Mouse (Mus musculus) ES-E14 (cell line): ENCODE measurements at regions not wholly inside any gene's neighbourhood (a gene's known extent, or its start where the extent isn't known, plus 50 kb on each side); places are given as distances from the start of the nearest gene placed in this dataset.

Source experiments
- DNase-seq: peaks from one replicate; pipeline ENCODE4 v3.0.0-alpha.2; 2013; ENCODE audit warnings: low read depth, low spot score
- H3K27ac ChIP-seq: 2 replicates; pipeline ENCODE4 v1.5.1; 2012; ENCODE audit warnings: low read depth, mild to moderate bottlenecking, low read length, moderate library complexity, mixed read lengths; ENCODE audit not compliant: poor library complexity, insufficient read depth, severe bottlenecking
- H3K36me3 ChIP-seq: 2 replicates; pipeline ENCODE4 v1.6.1; 2012; ENCODE audit warnings: mild to moderate bottlenecking, low read length, moderate library complexity, mixed read lengths; ENCODE audit not compliant: control insufficient read depth, poor library complexity, insufficient read depth, severe bottlenecking
- H3K4me1 ChIP-seq, 2 experiments: fragments of 150-350 bp in 1 of 2; sonication (generic) in 1 of 2; 2 replicates each; pipeline ENCODE4 v1.6.1; 2012; ENCODE audit warnings: low read length in 2 of 2, mild to moderate bottlenecking in 1 of 2, mixed read lengths in 1 of 2; ENCODE audit not compliant: control insufficient read depth in 2 of 2, insufficient read depth in 2 of 2, poor library complexity in 1 of 2
- H3K4me3 ChIP-seq, 2 experiments: fragments of 150-350 bp in 1 of 2; sonication (generic) in 1 of 2; 2 replicates each; pipeline ENCODE4 v1.5.1; 2012; ENCODE audit warnings: low read length in 2 of 2, low read depth in 1 of 2, mild to moderate bottlenecking in 1 of 2, mixed read lengths in 1 of 2; ENCODE audit not compliant: insufficient read depth in 1 of 2, poor library complexity in 1 of 2, severe bottlenecking in 1 of 2
- H3K9ac ChIP-seq: 2 replicates; pipeline ENCODE4 v1.6.1; 2012; ENCODE audit warnings: low read depth, mild to moderate bottlenecking, low read length, mixed read lengths; ENCODE audit not compliant: poor library complexity, insufficient read depth, severe bottlenecking
- H3K9me3 ChIP-seq: fragments of 150-350 bp; sonication (generic); 2 replicates; pipeline ENCODE4 v1.6.1; 2012; ENCODE audit warnings: low read depth, mild to moderate bottlenecking, low read length; ENCODE audit not compliant: control insufficient read depth, insufficient read depth
- CHD2 ChIP-seq: IDR thresholded peaks from 2 replicates; pipeline ENCODE4 v1.6.1; 2014; ENCODE audit warnings: mild to moderate bottlenecking, low read depth, low read length, inconsistent platforms
- HCFC1 ChIP-seq: IDR thresholded peaks from 2 replicates; pipeline ENCODE4 v1.6.1; 2012; ENCODE audit warnings: low read length, inconsistent platforms, borderline replicate concordance; ENCODE audit not compliant: insufficient read depth
- MAFK ChIP-seq: IDR thresholded peaks from 2 replicates; pipeline ENCODE4 v1.6.1; 2014; ENCODE audit warnings: mild to moderate bottlenecking, low read depth, low read length, inconsistent platforms; ENCODE audit not compliant: insufficient read depth
- ZC3H11A ChIP-seq: IDR thresholded peaks from 2 replicates; pipeline ENCODE4 v1.6.1; 2012; ENCODE audit warnings: low read depth, mild to moderate bottlenecking, inconsistent platforms, low read length, borderline replicate concordance
- ZNF384 ChIP-seq: IDR thresholded peaks from 2 replicates; pipeline ENCODE4 v1.6.1; 2012; ENCODE audit warnings: low read depth, low read length, inconsistent platforms
- in situ Hi-C, 2 experiments: fragments of 600-800 bp; cut with MboI; formaldehyde crosslinking; loops; one replicate each; pipeline ENCODE4 v1.15.1; 2025; ENCODE audit warnings: low sequenced_read_pairs in 2 of 2, inconsistent platforms in 1 of 2; ENCODE audit not compliant: unreplicated experiment in 2 of 2

GRCm38 (mm10) chr11:24473368-24474010, 395.6 kb downstream of the Bcl11a start:
- Histone ChIP-seq H3K9me3 (no peaks in the 10 kb centered on the region), H3K9ac (no peak overlapping the region), H3K36me3 (no peaks in the 10 kb centered on the region), H3K27ac (no peak overlapping the region), H3K4me1 (no peaks in the 10 kb centered on the region), H3K4me3 (no peak overlapping the region)
- in situ Hi-C loops, result no loop called here
- TF ChIP-seq ZNF384 (no peak), HCFC1 (no peak), MAFK (no peak), ZC3H11A (no peak), CHD2 (no peak)
- DNase-seq, result no peak

- in situ Hi-C loops, result no loop called here
- H3K27ac ChIP-seq, result no peak overlapping the region
- no peak for DNase-seq
These were observed 425.0 kb downstream of the Bcl11a start for GRCm38 (mm10) chr11:24502722-24503424.

GRCm38 (mm10) chr11:24515568-24515967, 437.7 kb downstream of the Bcl11a start:
- H3K27ac ChIP-seq, result no peak overlapping the region
- no peaks in the 10 kb centered on the region for H3K36me3 ChIP-seq
- no peaks in the 10 kb centered on the region for H3K4me1 ChIP-seq
- H3K9me3 ChIP-seq, result no peaks in the 10 kb centered on the region
- no peak overlapping the region for H3K4me3 ChIP-seq
- no peak for DNase-seq
- TF ChIP-seq MAFK (no peak), ZNF384 (no peak), HCFC1 (no peak), CHD2 (no peak), ZC3H11A (no peak)
- in situ Hi-C loops, result no loop called here
- H3K9ac ChIP-seq, result no peak overlapping the region

More at GRCm38 (mm10) chr11:24502722-24503424, 425.0 kb downstream of the Bcl11a start:
- TF ChIP-seq CHD2 (no peak), ZC3H11A (no peak), ZNF384 (no peak), HCFC1 (no peak), MAFK (no peak)
- no peaks in the 10 kb centered on the region for H3K4me1 ChIP-seq
- H3K36me3 ChIP-seq, result no peaks in the 10 kb centered on the region
- H3K9ac ChIP-seq, result no peak overlapping the region
- no peaks in the 10 kb centered on the region for H3K9me3 ChIP-seq
- H3K4me3 ChIP-seq, result no peak overlapping the region

GRCm38 (mm10) chr11:24535462-24535861, 457.6 kb downstream of the Bcl11a start:
- Histone ChIP-seq H3K36me3 (no peaks in the 10 kb centered on the region), H3K9ac (no peak overlapping the region), H3K27ac (no peak overlapping the region), H3K9me3 (no peaks in the 10 kb centered on the region), H3K4me1 (no peaks in the 10 kb centered on the region), H3K4me3 (no peak overlapping the region)
- no peak for DNase-seq
- TF ChIP-seq MAFK (no peak), CHD2 (no peak), HCFC1 (no peak), ZC3H11A (no peak), ZNF384 (no peak)
- in situ Hi-C loops, result no loop called here
